Mouse (Mus musculus) cerebellum, adult 11 months (tissue): ENCODE measurements around the gene Olfr896-ps1.

Experiments
- DNase-seq: peaks from one replicate; pipeline ENCODE4 v3.0.0; 2022

The Olfr896-ps1 gene

DNA sequence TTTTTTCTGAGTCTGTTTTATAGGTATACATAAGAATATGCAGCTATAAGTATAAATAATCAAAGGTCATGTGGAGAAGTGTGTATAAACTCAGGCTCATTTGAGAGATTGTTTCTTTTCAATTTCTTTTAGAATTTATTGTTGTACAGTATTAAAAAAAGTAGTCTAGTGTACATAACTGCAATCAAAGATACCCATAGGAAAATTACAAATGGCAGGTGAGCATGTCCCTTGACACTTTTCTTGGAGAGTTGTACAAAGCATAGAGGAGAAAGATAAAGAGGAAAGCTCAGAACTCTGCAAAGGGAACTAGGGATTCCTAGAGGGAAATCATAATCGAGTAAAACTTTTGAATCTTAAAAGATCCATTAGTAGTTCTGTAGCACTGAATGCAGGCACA, at the start of gene Olfr896-ps1:
Olfr896-ps1 (plus strand) TSS at position 301 of the 400 bp plus-strand sequence.
- DNase-seq, result no peak

DNA sequence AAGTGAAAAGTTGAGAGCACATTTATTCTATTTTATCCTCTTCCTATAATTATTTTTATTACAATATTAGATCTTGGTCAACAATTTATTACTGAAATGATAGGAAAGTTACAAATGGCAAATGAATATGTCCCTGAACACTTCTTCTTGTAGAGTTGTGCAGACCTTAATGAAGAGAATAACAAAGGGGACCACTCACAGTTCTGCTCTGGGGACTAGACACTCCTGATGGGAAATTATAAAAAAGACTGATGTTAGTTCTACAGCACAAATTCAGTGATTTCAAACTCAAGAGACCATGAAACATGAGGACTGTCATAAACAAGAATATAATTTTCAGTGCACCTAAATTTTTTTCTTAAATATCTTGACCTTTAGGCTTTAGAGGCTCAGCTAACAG, 38.4 kb upstream of the Olfr896-ps1 start, which contains the start of gene Olfr143:
Olfr143 (plus strand) TSS at position 301 of the 400 bp plus-strand sequence.
- DNase-seq, result no peak

DNA sequence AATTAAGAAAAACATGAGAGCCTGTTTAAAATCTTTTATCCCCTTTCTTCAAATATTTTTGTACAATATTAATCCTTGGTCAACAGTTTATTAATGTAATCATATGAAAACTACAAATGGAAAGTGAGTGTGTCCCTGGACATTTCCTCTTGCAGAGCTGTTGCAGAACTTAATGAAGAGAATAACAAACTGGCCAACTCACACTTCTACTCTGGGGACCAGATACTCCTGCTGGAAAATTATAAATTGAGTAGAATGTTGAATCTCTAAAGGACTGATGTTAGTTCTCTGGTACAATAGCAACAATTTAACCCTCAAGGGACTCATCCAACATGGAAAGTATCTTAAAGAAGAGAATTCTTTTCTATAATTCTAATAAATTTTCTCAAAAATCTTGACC, 23.4 kb upstream of the Olfr896-ps1 start, which contains the start of gene Olfr895:
Olfr895 (plus strand) TSS at position 301 of the 400 bp plus-strand sequence.
- DNase-seq, result no peak

DNA sequence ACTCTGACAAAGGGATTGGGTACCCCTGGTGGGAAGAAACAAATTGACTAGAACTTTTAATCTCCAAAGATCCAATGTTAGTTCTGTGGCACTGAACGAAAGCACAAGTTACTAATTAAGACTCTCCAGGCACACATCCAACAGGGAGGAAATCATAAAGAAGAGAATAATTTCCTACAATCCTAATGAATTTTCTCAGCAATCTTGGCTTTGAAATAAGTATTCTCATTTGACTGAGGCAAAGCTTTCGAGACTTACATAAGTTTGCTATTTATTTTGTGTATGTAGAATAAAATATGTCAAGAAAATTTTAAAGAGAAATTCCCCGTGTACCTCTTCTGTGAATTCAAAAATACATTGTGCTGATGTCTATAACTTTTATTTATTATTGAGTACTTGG, 37.9 kb downstream of the Olfr896-ps1 start, which contains the start of gene Olfr25:
Olfr25 (plus strand) TSS at position 301 of the 400 bp plus-strand sequence.
- no peak for DNase-seq
